Mouse (Mus musculus) intestine, embryonic 15.5 days (tissue): ENCODE data around the gene Kifc1. TPM values are rescaled to one million over a fixed set of nuclear protein-coding genes. Genes with fewer than 3 reads are reported as not detected.
"Not testable (repeated sequence)": the region's sequence is repeated elsewhere in the genome, so short reads cannot be mapped to it uniquely, and the experiment has no call there.

ENCODE experiments used
- ATAC-seq: fragments of 200-750 bp; cut with Nextera tagmentation; 2 replicates; pipeline ENCODE4 v1.8.0; 2017; ENCODE audit warnings: moderate TSS enrichment, moderate library complexity
- H3K27ac ChIP-seq: fragments of 300-500 bp; sonication (generic); 2 replicates; pipeline ENCODE4 v1.5.1; 2015; ENCODE audit warnings: mild to moderate bottlenecking, inconsistent platforms
- H3K27me3 ChIP-seq: fragments of 300-500 bp; sonication (generic); replicated peaks from 2 replicates; pipeline ENCODE4 v1.6.1; 2015; ENCODE audit warnings: inconsistent platforms
- H3K36me3 ChIP-seq: fragments of 300-500 bp; sonication (generic); 2 replicates; pipeline ENCODE4 v1.6.1; 2015; ENCODE audit warnings: inconsistent platforms
- H3K4me1 ChIP-seq: fragments of 300-500 bp; sonication (generic); replicated peaks from 2 replicates; pipeline ENCODE4 v1.6.1; 2015; ENCODE audit warnings: inconsistent platforms
- H3K4me2 ChIP-seq: fragments of 300-500 bp; sonication (generic); replicated peaks from 2 replicates; pipeline ENCODE4 v1.6.1; 2015; ENCODE audit warnings: mild to moderate bottlenecking, inconsistent platforms
- H3K4me3 ChIP-seq: fragments of 300-500 bp; sonication (generic); replicated peaks from 2 replicates; pipeline ENCODE4 v1.5.1; 2015; ENCODE audit warnings: inconsistent platforms
- H3K9ac ChIP-seq: fragments of 300-500 bp; sonication (generic); 2 replicates; pipeline ENCODE4 v1.6.1; 2015; ENCODE audit warnings: inconsistent platforms
- H3K9me3 ChIP-seq: fragments of 300-500 bp; sonication (generic); 2 replicates; pipeline ENCODE4 v1.6.1; 2016; ENCODE audit warnings: inconsistent platforms
- WGBS: fragments of 180-500 bp; shearing (Covaris S2); methylation state at CpG from one replicate; pipeline ENCODE4 v1.1.7; 2015; 5-methylcytosine and 5-hydroxymethylcytosine counted together
- polyA plus RNA-seq: library from polyadenylated mRNA; unstranded; fragments of >200 nt; fragmentation: Nextera tagmentation; extraction: Ambion mirVana; gene quantifications from 2 replicates; pipeline ENCODE4 v1.2.1, GENCODE M21; 2015

Gene Kifc1
- polyA plus RNA-seq, 1 experiment from 2014 or later: 7.1 TPM

DNA sequence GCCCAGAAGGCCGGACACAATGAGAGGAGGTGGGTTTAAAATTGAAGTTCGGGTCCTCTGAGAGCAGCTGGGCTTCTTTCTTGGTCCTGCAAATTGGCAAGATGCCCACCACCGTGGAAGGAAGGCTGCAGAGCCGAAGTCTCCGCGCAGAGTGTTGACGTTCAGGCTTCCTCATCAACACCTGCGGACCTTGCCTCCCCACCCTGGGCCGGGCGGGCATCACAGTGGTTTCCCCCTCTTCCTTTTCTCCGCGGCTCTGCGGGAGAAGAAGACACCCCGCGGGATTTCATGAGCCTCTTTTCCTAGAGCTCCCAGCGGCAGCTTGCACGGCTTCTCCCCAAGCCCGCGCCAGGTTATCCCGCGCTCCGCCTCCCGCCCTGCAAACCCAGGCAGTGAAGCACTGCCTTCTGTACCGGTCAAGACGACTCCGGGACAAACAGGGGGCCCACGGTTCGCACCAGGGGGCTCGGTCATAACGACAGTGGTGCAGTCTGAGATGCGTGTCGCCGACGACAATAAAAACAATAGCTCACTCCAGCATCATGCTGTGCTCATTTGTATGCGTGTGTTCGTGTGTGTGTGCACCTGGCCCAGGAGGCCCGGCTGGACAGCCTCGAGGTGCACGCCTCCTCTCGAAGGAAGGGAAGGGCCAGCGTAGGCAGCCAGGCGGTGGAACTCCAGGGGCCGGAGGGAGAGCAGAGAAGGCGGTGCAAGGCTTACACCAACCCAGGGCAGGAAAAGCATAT, 18.0 kb upstream of the Kifc1 start:
- Histone ChIP-seq H3K4me2 (peak overlapping the region; percentile 88), H3K9me3 (no peaks in the 10 kb centered on the region), H3K4me3 (peak overlapping the region; percentile 85), H3K4me1 (peaks cover 20% of the 10 kb centered on the region), H3K27ac (peak overlapping the region; percentile 92), H3K27me3 (no peaks in the 10 kb centered on the region), H3K36me3 (peaks cover 22% of the 10 kb centered on the region), H3K9ac (peak overlapping the region; percentile 54)
- ATAC-seq: peak; percentile 73
- under 1% methylated on average over 44 of the region's 44 CpGs for WGBS

DNA sequence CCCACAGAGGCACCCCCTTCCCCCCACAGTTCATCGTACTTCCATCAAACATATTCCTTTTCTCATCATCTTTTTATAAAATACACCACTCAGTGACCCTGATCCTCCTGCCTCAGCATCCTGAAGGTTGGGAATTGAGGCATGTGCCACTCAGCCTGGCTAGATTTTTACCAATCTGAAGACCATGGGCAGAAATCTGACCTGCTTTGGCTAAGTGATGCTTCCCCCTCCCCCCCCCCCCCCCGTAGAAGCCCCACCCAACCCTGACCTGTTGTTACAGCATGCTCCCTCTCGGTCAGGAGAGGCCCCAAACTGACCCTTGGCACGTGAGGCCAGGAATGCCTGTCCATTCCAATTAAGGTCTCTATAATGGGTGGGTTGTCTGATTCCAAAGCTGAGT, 14.4 kb upstream of the Kifc1 start, which contains the start of gene Platr17:
TSS of gene Platr17 (plus strand) at position 301 of the 400 bp plus-strand sequence.
- not testable (repeated sequence) for H3K27ac ChIP-seq, H3K27me3 ChIP-seq, H3K9me3 ChIP-seq, H3K4me1 ChIP-seq, ATAC-seq, H3K9ac ChIP-seq, H3K36me3 ChIP-seq, H3K4me3 ChIP-seq, H3K4me2 ChIP-seq
- WGBS: 36% methylated on average over 3 of the region's 4 CpGs

DNA sequence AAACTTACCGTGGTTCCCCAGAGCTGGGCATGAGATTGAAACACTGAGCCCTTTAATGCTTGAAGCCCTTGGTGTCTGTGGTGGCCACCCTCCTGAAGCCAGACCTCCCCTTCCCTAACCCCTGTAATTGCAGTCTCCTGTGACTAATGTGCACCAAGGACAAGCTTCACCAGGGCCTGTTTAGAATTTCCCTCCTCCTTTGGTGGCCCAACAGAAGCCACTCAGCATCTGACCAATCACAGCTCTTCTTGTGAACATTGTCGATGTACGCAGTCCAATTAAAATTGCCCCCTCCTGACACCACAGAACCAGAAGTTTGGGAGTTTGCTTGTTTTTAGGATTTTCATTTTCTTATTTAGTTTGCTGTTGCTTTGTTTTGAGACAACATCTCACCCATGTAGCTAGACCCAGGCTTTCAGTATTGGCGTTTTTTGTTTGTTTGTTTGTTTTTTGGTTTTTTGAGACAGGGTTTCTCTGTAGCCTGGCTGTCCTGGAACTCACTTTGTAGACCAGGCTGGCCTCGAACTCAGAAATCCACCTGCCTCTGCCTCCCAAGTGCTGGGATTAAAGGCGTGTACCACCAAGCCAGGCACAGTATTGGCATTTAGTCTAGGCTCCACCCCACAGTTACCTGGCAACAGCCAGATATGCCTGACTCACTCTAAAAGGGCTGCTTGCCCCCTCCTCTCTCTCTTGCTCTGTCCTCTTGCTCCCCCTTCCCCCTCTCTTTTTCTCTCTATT, 13.6 kb upstream of the Kifc1 start:
- H3K27me3 ChIP-seq, H3K27ac ChIP-seq, H3K36me3 ChIP-seq, H3K4me3 ChIP-seq, H3K9me3 ChIP-seq, H3K4me1 ChIP-seq, H3K9ac ChIP-seq, H3K4me2 ChIP-seq, ATAC-seq: not testable (repeated sequence)
- WGBS: 72% methylated on average over 6 of the region's 6 CpGs

DNA sequence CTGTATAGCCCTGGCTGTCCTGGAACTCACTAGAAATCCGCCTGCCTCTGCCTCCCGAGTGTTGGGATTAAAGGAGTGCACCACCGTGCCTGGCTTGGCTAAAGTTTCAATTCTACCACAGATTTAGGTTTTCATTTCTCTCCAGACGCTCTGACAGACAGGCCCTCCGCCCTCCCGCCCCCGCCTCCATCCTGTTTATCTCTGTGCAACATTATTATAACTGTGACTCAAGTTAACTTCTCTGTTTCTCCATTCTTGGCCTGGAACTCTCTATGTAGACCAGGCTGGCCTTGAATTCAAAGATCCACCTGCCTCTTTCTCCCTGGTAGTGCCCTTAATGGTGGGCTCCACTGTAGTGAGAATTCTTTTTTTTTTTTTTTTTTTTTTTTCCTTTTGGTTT, 12.0 kb upstream of the Kifc1 start:
- no peak overlapping the region for H3K4me3 ChIP-seq
- ATAC-seq: no peak
- no peaks in the 10 kb centered on the region for H3K36me3 ChIP-seq
- no peak overlapping the region for H3K27ac ChIP-seq
- 81% methylated on average over 7 of the region's 7 CpGs for WGBS
- no peak overlapping the region for H3K9ac ChIP-seq
- H3K4me1 ChIP-seq: no peaks in the 10 kb centered on the region
- no peaks in the 10 kb centered on the region for H3K9me3 ChIP-seq
- H3K27me3 ChIP-seq: no peaks in the 10 kb centered on the region
- H3K4me2 ChIP-seq: no peak overlapping the region

DNA sequence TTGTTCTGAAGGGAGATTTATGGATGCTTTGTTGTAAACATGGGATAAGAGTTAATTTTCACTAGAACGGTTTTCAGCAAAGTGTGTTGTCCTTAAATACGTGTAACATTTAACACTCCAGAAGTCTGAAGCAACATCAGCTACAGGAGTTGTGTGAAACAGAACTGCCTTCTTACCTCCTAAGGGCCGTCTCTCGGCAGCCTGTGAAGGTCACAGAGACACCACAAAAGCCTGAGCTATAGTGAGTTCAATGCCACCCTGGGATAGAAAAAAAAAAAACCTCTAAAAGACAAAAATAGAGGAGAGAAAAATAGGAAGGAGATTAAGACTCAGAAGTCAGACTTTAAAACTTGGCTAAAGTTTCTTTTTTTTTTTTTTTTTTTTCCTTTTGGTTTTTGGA, 11.6 kb upstream of the Kifc1 start:
- no peak overlapping the region for H3K4me3 ChIP-seq
- no peak overlapping the region for H3K27ac ChIP-seq
- no peak overlapping the region for H3K4me2 ChIP-seq
- 26% methylated on average over 4 of the region's 4 CpGs for WGBS
- ATAC-seq: no peak
- no peaks in the 10 kb centered on the region for H3K36me3 ChIP-seq
- no peak overlapping the region for H3K9ac ChIP-seq
- H3K27me3 ChIP-seq: no peaks in the 10 kb centered on the region
- H3K9me3 ChIP-seq: no peaks in the 10 kb centered on the region
- H3K4me1 ChIP-seq: no peaks in the 10 kb centered on the region

DNA sequence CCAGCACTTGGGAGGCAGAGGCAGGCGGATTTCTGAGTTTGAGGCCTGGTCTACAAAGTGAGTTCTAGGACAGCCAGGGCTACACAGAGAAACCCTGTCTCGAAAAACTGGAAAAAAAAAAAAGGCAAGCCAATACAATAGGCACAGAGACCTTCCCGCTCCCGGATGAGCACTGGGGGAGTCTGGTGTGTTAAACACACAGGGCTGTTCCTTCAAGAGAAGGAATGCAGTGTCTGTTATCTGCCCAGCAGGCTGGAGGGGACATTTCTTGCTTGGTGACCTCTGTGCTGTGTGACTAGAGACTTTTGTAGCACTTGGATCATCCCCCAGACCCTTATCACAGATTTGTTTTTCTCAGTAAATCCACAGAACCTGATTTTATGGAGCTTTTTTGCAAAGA, 11.2 kb upstream of the Kifc1 start:
- 55% methylated on average over 4 of the region's 4 CpGs for WGBS
- Histone ChIP-seq H3K9me3 (no peaks in the 10 kb centered on the region), H3K9ac (no peak overlapping the region), H3K4me1 (no peaks in the 10 kb centered on the region), H3K4me3 (no peak overlapping the region), H3K27me3 (no peaks in the 10 kb centered on the region), H3K36me3 (no peaks in the 10 kb centered on the region), H3K4me2 (no peak overlapping the region), H3K27ac (no peak overlapping the region)
- no peak for ATAC-seq

DNA sequence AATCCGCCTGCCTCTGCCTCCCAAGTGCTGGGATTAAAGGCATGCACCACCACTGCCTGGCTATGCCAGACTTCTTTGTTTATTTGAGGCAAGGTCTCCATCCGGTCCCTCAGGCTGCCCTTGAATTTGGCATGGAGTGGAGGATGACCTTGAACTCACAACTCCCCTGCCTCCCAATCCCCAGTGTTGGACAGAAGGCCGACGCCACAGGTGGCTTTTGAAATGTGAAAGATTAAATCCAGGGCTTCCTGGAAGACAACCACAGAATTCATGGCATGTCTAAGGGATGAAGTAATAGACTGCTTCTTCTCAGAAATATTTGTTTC, 10.5 kb upstream of the Kifc1 start:
- WGBS: 70% methylated on average over 4 of the region's 4 CpGs
- H3K36me3 ChIP-seq: no peaks in the 10 kb centered on the region
- H3K4me2 ChIP-seq: no peak overlapping the region
- H3K4me3 ChIP-seq: no peak overlapping the region
- no peak overlapping the region for H3K27ac ChIP-seq
- H3K4me1 ChIP-seq: no peaks in the 10 kb centered on the region
- H3K9me3 ChIP-seq: no peaks in the 10 kb centered on the region
- no peaks in the 10 kb centered on the region for H3K27me3 ChIP-seq
- ATAC-seq: no peak
- H3K9ac ChIP-seq: no peak overlapping the region

DNA sequence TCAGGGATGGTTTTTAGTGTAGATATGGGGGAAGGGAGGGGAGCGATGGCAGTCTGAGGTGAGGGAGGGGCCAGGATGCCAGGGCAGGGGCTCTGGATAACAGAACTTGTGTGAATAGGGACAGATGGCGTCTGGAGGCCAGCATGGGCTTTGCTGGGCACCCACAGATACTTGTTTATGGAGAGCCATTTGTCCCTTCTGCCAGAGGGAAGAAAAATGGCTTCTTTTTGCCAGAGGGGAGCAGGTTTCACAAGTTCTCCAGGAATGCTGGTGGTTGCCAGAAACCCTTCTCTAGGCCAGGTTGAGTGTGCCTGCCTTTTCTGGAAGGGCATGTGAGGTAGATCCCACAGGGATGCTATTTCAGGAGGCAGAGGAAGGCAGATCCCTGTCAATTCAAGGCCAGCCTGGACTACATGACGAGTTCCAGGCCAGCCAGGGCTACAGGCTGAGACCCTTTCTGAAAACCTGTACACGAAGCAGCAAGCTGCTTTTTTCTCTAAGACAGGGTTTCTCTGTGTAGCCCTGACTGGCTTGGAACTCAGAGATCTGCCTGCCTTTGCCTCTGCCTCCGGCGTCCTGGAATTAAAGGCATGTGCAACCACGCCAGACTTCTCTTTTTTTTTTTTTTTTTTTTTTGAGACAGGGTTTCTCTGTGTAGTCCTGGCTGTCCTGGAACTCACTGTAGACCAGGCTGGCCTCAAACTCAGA, 10.0 kb upstream of the Kifc1 start:
- Histone ChIP-seq H3K27me3 (no peaks in the 10 kb centered on the region), H3K27ac (no peak overlapping the region), H3K4me1 (no peaks in the 10 kb centered on the region), H3K4me2 (no peak overlapping the region), H3K9me3 (no peaks in the 10 kb centered on the region), H3K9ac (no peak overlapping the region), H3K36me3 (no peaks in the 10 kb centered on the region), H3K4me3 (no peak overlapping the region)
- ATAC-seq: peak; percentile 26; the same call in 1 of the 2 replicates
- 47% methylated on average over 7 of the region's 7 CpGs for WGBS

DNA sequence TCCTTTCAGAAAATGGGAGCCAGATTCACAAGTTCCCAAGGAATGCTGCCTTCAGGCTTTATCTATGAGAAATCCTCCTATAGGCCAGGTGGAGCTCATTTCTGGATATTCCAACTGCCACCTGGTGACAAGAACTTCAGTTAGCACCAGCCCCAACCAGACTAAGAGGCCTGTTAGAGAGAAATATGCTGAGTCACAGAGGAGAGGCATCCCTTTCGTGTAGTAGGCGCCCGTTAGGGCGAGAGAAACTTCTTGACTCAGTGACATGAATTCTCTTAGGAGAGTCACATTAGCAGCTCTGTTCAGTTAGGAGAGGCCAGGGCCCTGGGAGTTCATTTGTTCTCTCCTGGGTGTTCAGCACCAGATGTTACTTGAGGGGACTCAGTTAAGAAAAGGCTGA, 9.2 kb upstream of the Kifc1 start:
- Histone ChIP-seq H3K4me1 (no peaks in the 10 kb centered on the region), H3K9ac (no peak overlapping the region)
- WGBS: 89% methylated on average over 4 of the region's 4 CpGs

DNA sequence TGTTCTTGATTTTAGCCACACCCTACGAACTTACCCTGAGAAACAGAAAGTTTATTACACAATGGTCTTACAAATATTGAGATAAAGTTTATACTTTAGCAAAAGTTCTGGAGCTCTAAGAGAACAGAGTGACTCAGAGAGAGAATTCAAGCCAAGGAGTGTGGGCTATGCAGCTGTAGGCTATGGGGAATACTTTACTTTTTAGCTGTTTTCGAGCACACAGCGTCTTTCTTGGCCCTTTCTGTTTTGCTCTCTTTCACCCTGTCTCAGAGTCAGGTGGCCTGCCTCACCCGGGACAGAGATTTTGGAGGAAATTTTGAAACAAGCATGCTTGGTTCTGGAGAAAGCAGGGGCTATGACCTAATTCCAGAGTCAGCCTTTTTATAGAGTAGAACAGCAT, 7.7 kb upstream of the Kifc1 start:
- H3K4me3 ChIP-seq, H3K27me3 ChIP-seq, H3K9ac ChIP-seq, H3K27ac ChIP-seq, H3K4me2 ChIP-seq, H3K9me3 ChIP-seq, H3K36me3 ChIP-seq, H3K4me1 ChIP-seq, ATAC-seq: not testable (repeated sequence)
- 82% methylated on average over 4 of the region's 4 CpGs for WGBS

More for the DNA sequence above, 9.2 kb upstream of the Kifc1 start:
- no peak for ATAC-seq
- H3K9me3 ChIP-seq: no peaks in the 10 kb centered on the region
- no peak overlapping the region for H3K4me3 ChIP-seq
- no peaks in the 10 kb centered on the region for H3K36me3 ChIP-seq
- no peaks in the 10 kb centered on the region for H3K27me3 ChIP-seq
- H3K27ac ChIP-seq: no peak overlapping the region
- no peak overlapping the region for H3K4me2 ChIP-seq

DNA sequence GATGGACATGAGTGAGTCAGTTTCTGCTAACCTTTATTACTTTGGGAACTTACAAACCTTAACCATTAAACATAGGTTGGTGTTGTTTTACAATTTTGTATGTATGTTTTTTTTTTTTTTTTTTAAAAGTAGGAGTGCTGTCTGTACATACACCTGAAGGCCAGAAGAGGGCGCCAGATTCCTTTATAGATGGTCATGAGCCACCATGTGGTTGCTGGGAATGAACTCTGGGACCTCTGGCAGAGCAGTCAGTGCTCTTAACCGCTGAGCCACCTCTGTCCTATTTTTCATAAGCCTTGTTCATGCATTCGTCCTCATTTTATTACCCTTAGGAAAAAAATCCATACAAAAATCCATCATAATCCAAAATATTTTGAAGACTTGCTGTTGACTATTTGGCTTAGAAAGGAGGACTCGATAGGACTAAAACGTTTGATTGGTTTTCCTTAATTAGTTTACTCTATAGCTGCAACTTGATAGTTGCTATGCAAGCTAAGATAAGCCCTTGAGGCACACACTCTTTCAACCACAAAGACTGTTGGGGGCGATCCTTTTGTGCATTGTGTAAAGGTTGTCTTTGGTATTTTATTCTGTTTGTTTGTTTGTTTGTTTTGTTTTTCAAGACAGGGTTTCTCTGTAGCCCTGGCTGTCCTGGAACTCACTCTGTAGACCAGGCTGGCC, 6.8 kb upstream of the Kifc1 start:
- no peaks in the 10 kb centered on the region for H3K9me3 ChIP-seq
- H3K9ac ChIP-seq: no peak overlapping the region
- ATAC-seq: no peak
- H3K4me2 ChIP-seq: no peak overlapping the region
- no peaks in the 10 kb centered on the region for H3K27me3 ChIP-seq
- H3K4me1 ChIP-seq: no peaks in the 10 kb centered on the region
- H3K4me3 ChIP-seq: no peak overlapping the region
- no peaks in the 10 kb centered on the region for H3K36me3 ChIP-seq
- no peak overlapping the region for H3K27ac ChIP-seq
- 40% methylated on average over 6 of the region's 6 CpGs for WGBS

DNA sequence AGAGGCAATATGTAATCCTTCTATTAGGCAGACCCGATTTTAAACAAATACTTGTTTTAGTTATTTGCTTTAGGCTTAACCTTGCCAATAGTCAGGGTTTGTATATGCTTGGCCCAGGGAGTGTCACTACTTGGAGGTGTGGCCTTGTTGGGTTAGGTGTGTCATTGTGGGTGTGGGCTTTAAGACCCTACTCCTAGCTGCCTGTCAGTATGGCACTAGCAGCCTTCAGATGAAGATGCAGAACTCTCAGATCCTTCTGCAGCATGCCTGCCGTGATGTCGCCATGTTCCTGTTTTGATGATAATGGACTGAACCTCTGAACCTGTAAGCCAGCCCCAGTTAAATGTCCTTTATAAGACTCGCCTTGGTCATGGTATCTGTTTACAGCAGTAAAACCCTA, 2.5 kb upstream of the Kifc1 start:
- not testable (repeated sequence) for H3K27ac ChIP-seq, H3K9me3 ChIP-seq, H3K4me1 ChIP-seq, H3K4me3 ChIP-seq, H3K27me3 ChIP-seq, ATAC-seq, H3K4me2 ChIP-seq, H3K9ac ChIP-seq, H3K36me3 ChIP-seq
- 65% methylated on average over 4 of the region's 4 CpGs for WGBS
